Mouse (Mus musculus): ENCODE data around the gene Dst.

The Dst gene

GRCm38 (mm10) chr1:34275787-34276186, 367.8 kb downstream of the Dst start:
- H3K9me3 ChIP-seq (ENCODE audit: low read length), result no peaks in the 10 kb centered on the region
- no peak for TF ChIP-seq CTCF (conservative IDR thresholded peaks at IDR 0.05; ENCODE audit: low read length)
- TF ChIP-seq POU5F1 (IDR thresholded peaks at IDR 0.05; ENCODE audit: borderline replicate concordance, low read length), result no peak
- no peak for TF ChIP-seq NANOG (IDR thresholded peaks at IDR 0.05; ENCODE audit: borderline replicate concordance, low read length)
- no peaks in the 10 kb centered on the region for H3K27me3 ChIP-seq (ENCODE audit: insufficient read depth, low read length)
- peaks cover 95% of the 10 kb centered on the region for H3K36me3 ChIP-seq (ENCODE audit: insufficient read depth, low read length)
- 0 out of 2 replicates have a peak, but pooled peaks cover 2% of the 10 kb centered on the region for H3K4me1 ChIP-seq (replicated peaks; ENCODE audit: low read depth, low read length)
- H3K4me3 ChIP-seq (replicated peaks; ENCODE audit: low read length), result no peak overlapping the region

- H3K4me3 ChIP-seq (replicated peaks; ENCODE audit: low read length), result no peak overlapping the region
- H3K36me3 ChIP-seq (ENCODE audit: insufficient read depth, low read length), result peaks cover 94% of the 10 kb centered on the region
Measured at GRCm38 (mm10) chr1:34276756-34277155, 368.7 kb downstream of the Dst start.

GRCm38 (mm10) chr1:34277259-34277658, 369.2 kb downstream of the Dst start:
- Histone ChIP-seq H3K36me3 (ENCODE audit: insufficient read depth, low read length) (peaks cover 94% of the 10 kb centered on the region), H3K9me3 (ENCODE audit: low read length) (no peaks in the 10 kb centered on the region), H3K4me3 (replicated peaks; ENCODE audit: low read length) (no peak overlapping the region), H3K27me3 (ENCODE audit: insufficient read depth, low read length) (no peaks in the 10 kb centered on the region), H3K4me1 (replicated peaks; ENCODE audit: low read depth, low read length) (no peaks in the 10 kb centered on the region)
- TF ChIP-seq CTCF (conservative IDR thresholded peaks at IDR 0.05; ENCODE audit: low read length) (no peak), NANOG (IDR thresholded peaks at IDR 0.05; ENCODE audit: borderline replicate concordance, low read length) (no peak), POU5F1 (IDR thresholded peaks at IDR 0.05; ENCODE audit: borderline replicate concordance, low read length) (no peak)

More at GRCm38 (mm10) chr1:34276756-34277155, 368.7 kb downstream of the Dst start:
- Histone ChIP-seq H3K27me3 (ENCODE audit: insufficient read depth, low read length) (no peaks in the 10 kb centered on the region), H3K4me1 (replicated peaks; ENCODE audit: low read depth, low read length) (no peaks in the 10 kb centered on the region), H3K9me3 (ENCODE audit: low read length) (no peaks in the 10 kb centered on the region)
- no peak for TF ChIP-seq NANOG (IDR thresholded peaks at IDR 0.05; ENCODE audit: borderline replicate concordance, low read length)
- no peak for TF ChIP-seq POU5F1 (IDR thresholded peaks at IDR 0.05; ENCODE audit: borderline replicate concordance, low read length)
- TF ChIP-seq CTCF (conservative IDR thresholded peaks at IDR 0.05; ENCODE audit: low read length), result no peak

GRCm38 (mm10) chr1:34283502-34283901, 375.5 kb downstream of the Dst start:
- H3K36me3 ChIP-seq (ENCODE audit: insufficient read depth, low read length), result peaks cover 90% of the 10 kb centered on the region
- H3K4me1 ChIP-seq (replicated peaks; ENCODE audit: low read depth, low read length), result peaks cover 4% of the 10 kb centered on the region
- TF ChIP-seq POU5F1 (IDR thresholded peaks at IDR 0.05; ENCODE audit: borderline replicate concordance, low read length), result no peak
- TF ChIP-seq CTCF (conservative IDR thresholded peaks at IDR 0.05; ENCODE audit: low read length), result no peak
- no peak for TF ChIP-seq NANOG (IDR thresholded peaks at IDR 0.05; ENCODE audit: borderline replicate concordance, low read length)
- no peaks in the 10 kb centered on the region for H3K27me3 ChIP-seq (ENCODE audit: insufficient read depth, low read length)
- H3K9me3 ChIP-seq (ENCODE audit: low read length), result no peaks in the 10 kb centered on the region
- H3K4me3 ChIP-seq (replicated peaks; ENCODE audit: low read length), result no peak overlapping the region

- Histone ChIP-seq H3K4me1 (replicated peaks; ENCODE audit: low read depth, low read length) (peaks cover 16% of the 10 kb centered on the region), H3K36me3 (ENCODE audit: insufficient read depth, low read length) (peaks cover 89% of the 10 kb centered on the region), H3K27me3 (ENCODE audit: insufficient read depth, low read length) (no peaks in the 10 kb centered on the region), H3K4me3 (replicated peaks; ENCODE audit: low read length) (no peak overlapping the region), H3K9me3 (ENCODE audit: low read length) (no peaks in the 10 kb centered on the region)
- TF ChIP-seq POU5F1 (IDR thresholded peaks at IDR 0.05; ENCODE audit: borderline replicate concordance, low read length) (no peak), CTCF (conservative IDR thresholded peaks at IDR 0.05; ENCODE audit: low read length) (no peak), NANOG (IDR thresholded peaks at IDR 0.05; ENCODE audit: borderline replicate concordance, low read length) (no peak)
Measured at GRCm38 (mm10) chr1:34284979-34285378, 377.0 kb downstream of the Dst start.

GRCm38 (mm10) chr1:34287731-34288130, 379.7 kb downstream of the Dst start:
- Histone ChIP-seq H3K36me3 (ENCODE audit: insufficient read depth, low read length) (peaks cover 90% of the 10 kb centered on the region), H3K27me3 (ENCODE audit: insufficient read depth, low read length) (no peaks in the 10 kb centered on the region), H3K9me3 (ENCODE audit: low read length) (no peaks in the 10 kb centered on the region), H3K4me1 (replicated peaks; ENCODE audit: low read depth, low read length) (peaks cover 23% of the 10 kb centered on the region), H3K4me3 (replicated peaks; ENCODE audit: low read length) (no peak overlapping the region)
- no peak for TF ChIP-seq NANOG (IDR thresholded peaks at IDR 0.05; ENCODE audit: borderline replicate concordance, low read length)
- TF ChIP-seq POU5F1 (IDR thresholded peaks at IDR 0.05; ENCODE audit: borderline replicate concordance, low read length), result no peak
- TF ChIP-seq CTCF (conservative IDR thresholded peaks at IDR 0.05; ENCODE audit: low read length), result no peak

- TF ChIP-seq NANOG (IDR thresholded peaks at IDR 0.05; ENCODE audit: borderline replicate concordance, low read length) (no peak), CTCF (conservative IDR thresholded peaks at IDR 0.05; ENCODE audit: low read length) (no peak), POU5F1 (IDR thresholded peaks at IDR 0.05; ENCODE audit: borderline replicate concordance, low read length) (no peak)
- H3K36me3 ChIP-seq (ENCODE audit: insufficient read depth, low read length), result peaks cover 90% of the 10 kb centered on the region
- no peaks in the 10 kb centered on the region for H3K27me3 ChIP-seq (ENCODE audit: insufficient read depth, low read length)
- no peak overlapping the region for H3K4me3 ChIP-seq (replicated peaks; ENCODE audit: low read length)
- H3K9me3 ChIP-seq (ENCODE audit: low read length), result no peaks in the 10 kb centered on the region
- peaks cover 28% of the 10 kb centered on the region for H3K4me1 ChIP-seq (replicated peaks; ENCODE audit: low read depth, low read length)
Measured at GRCm38 (mm10) chr1:34288181-34288580, 380.2 kb downstream of the Dst start.

- Histone ChIP-seq H3K9me3 (ENCODE audit: low read length) (no peaks in the 10 kb centered on the region), H3K27me3 (ENCODE audit: insufficient read depth, low read length) (no peaks in the 10 kb centered on the region), H3K4me3 (replicated peaks; ENCODE audit: low read length) (peak overlapping the region; percentile 20; the same call in 1 of the 2 replicates), H3K36me3 (ENCODE audit: insufficient read depth, low read length) (peaks cover 90% of the 10 kb centered on the region), H3K4me1 (replicated peaks; ENCODE audit: low read depth, low read length) (peaks cover 32% of the 10 kb centered on the region)
- TF ChIP-seq CTCF (conservative IDR thresholded peaks at IDR 0.05; ENCODE audit: low read length) (no peak), NANOG (IDR thresholded peaks at IDR 0.05; ENCODE audit: borderline replicate concordance, low read length) (no peak), POU5F1 (IDR thresholded peaks at IDR 0.05; ENCODE audit: borderline replicate concordance, low read length) (no peak)
Measured at GRCm38 (mm10) chr1:34288721-34289471, 380.9 kb downstream of the Dst start.

GRCm38 (mm10) chr1:34289472-34289748, 381.4 kb downstream of the Dst start:
- no peaks in the 10 kb centered on the region for H3K27me3 ChIP-seq (ENCODE audit: insufficient read depth, low read length)
- no peaks in the 10 kb centered on the region for H3K9me3 ChIP-seq (ENCODE audit: low read length)
- H3K4me3 ChIP-seq (replicated peaks; ENCODE audit: low read length), result peak overlapping the region; percentile 20; the same call in 1 of the 2 replicates
- peaks cover 90% of the 10 kb centered on the region for H3K36me3 ChIP-seq (ENCODE audit: insufficient read depth, low read length)
- peaks cover 32% of the 10 kb centered on the region for H3K4me1 ChIP-seq (replicated peaks; ENCODE audit: low read depth, low read length)
- TF ChIP-seq POU5F1 (IDR thresholded peaks at IDR 0.05; ENCODE audit: borderline replicate concordance, low read length), result no peak
- no peak for TF ChIP-seq NANOG (IDR thresholded peaks at IDR 0.05; ENCODE audit: borderline replicate concordance, low read length)
- TF ChIP-seq CTCF (conservative IDR thresholded peaks at IDR 0.05; ENCODE audit: low read length), result no peak

Measured in E14TG2a.4 (cell line).